Mouse (Mus musculus) liver, embryonic 14.5 days (tissue): ENCODE results near the gene Knop1.

ENCODE experiments used
- CTCF ChIP-seq: IDR thresholded peaks from 2 replicates; pipeline ENCODE4 v1.5.1; 2016; ENCODE audit warnings: antibody characterized with exemption, low read depth, control low read depth
- EP300 ChIP-seq: IDR thresholded peaks from 2 replicates; pipeline ENCODE4 v1.6.1; 2016; ENCODE audit warnings: antibody characterized with exemption, low read depth

GRCm38 (mm10) chr7:118845141-118845540, 10.9 kb downstream of the Knop1 start:
- TF ChIP-seq EP300: no peak
- no peak for TF ChIP-seq CTCF
